ENCODE assay signal across 10 mouse cellular contexts in genomic region chr14:103088624-103089023, GRCm38 (mm10). TPM values are rescaled to one million over a fixed set of nuclear protein-coding genes. Genes with fewer than 3 reads are reported as not detected.
DNase-seq lines count a peak whose midpoint lies in the region; ATAC-seq and TF ChIP-seq lines count a peak whose summit lies in the region.
"Had no signal": no experiment of that assay in that cellular context is flagged by ENCODE, and none has a peak within 500 bp of the region (broad histone marks: within the 10 kb centered on the region; RNA-seq: fewer than 3 reads in every experiment).

No protein-coding gene starts in this region.

- peak; percentile 46 for DNase-seq in kidney, adult 11 months
- DNase-seq in c-Kit-negative CD71-positive TER-119-positive erythroid progenitor cells, embryonic 14.5 days (ENCODE audit: low read depth, low spot score): peak; percentile 79
- peak; percentile 69 for DNase-seq in liver, adult 2 months (ENCODE audit: extremely low read depth, low read depth, low spot score)
- DNase-seq in retina, embryonic 14.5 days (ENCODE audit: low spot score): peak; percentile 72
- no peak for DNase-seq in right cerebral cortex, postnatal 4 days

- no peak overlapping the region for H3K4me3 ChIP-seq in kidney, embryonic 15.5 days (replicated peaks)
- H3K4me3 ChIP-seq in E14TG2a.4 (replicated peaks; ENCODE audit: low read length): no peak overlapping the region
- no peak overlapping the region for H3K4me3 ChIP-seq in liver, adult 2 months (ENCODE audit: insufficient read depth, low read depth, low read length)
- H3K4me3 ChIP-seq: embryonic facial prominence, embryonic 15.5 days had no signal

- no peak overlapping the region for H3K4me2 ChIP-seq in kidney, embryonic 15.5 days
- H3K4me2 ChIP-seq: embryonic facial prominence, embryonic 15.5 days had no signal

- no peaks in the 10 kb centered on the region for H3K27me3 ChIP-seq in kidney, embryonic 15.5 days
- H3K27me3 ChIP-seq in E14TG2a.4 (ENCODE audit: insufficient read depth, low read length): 0 out of 2 replicates have a peak, but pooled peaks cover 3% of the 10 kb centered on the region
- no peaks in the 10 kb centered on the region for H3K27me3 ChIP-seq in liver, adult 2 months (ENCODE audit: control insufficient read depth, insufficient read depth, low read length)
- H3K27me3 ChIP-seq: embryonic facial prominence, embryonic 15.5 days had no signal

- 74% methylated on average over 6 of the region's 6 CpGs for WGBS in kidney, embryonic 15.5 days
- 59% methylated on average over 6 of the region's 6 CpGs for WGBS in liver, adult 2 months

- H3K4me1 ChIP-seq in kidney, embryonic 15.5 days: peaks cover 3% of the 10 kb centered on the region; the same call in 1 of the 2 replicates
- H3K4me1 ChIP-seq in E14TG2a.4 (replicated peaks; ENCODE audit: low read depth, low read length): peaks cover 54% of the 10 kb centered on the region
- H3K4me1 ChIP-seq in liver, adult 2 months (ENCODE audit: control insufficient read depth, insufficient read depth, low read length): no peaks in the 10 kb centered on the region; the same call in 1 of the 2 replicates
- H3K4me1 ChIP-seq: embryonic facial prominence, embryonic 15.5 days had no signal

- H3K9ac ChIP-seq in kidney, embryonic 15.5 days: no peak overlapping the region
- H3K9ac ChIP-seq in liver, adult 2 months (ENCODE audit: low read depth, low read length): no peak overlapping the region
- H3K9ac ChIP-seq: embryonic facial prominence, embryonic 15.5 days had no signal

- peaks cover 31% of the 10 kb centered on the region; the same call in 1 of the 2 replicates for H3K79me2 ChIP-seq in liver, adult 2 months (ENCODE audit: control insufficient read depth, insufficient read depth, low read length)

- H3K36me3 ChIP-seq in kidney, embryonic 15.5 days: peaks cover 77% of the 10 kb centered on the region
- H3K36me3 ChIP-seq in E14TG2a.4 (ENCODE audit: insufficient read depth, low read length): peaks cover 96% of the 10 kb centered on the region
- H3K36me3 ChIP-seq in liver, adult 2 months (ENCODE audit: control insufficient read depth, insufficient read depth, low read length): peaks cover 46% of the 10 kb centered on the region

- TF ChIP-seq CTCF in E14TG2a.4 (conservative IDR thresholded peaks at IDR 0.05; ENCODE audit: low read length): peak; percentile 77
- peak; percentile 26 for TF ChIP-seq CTCF in liver, adult 2 months (IDR thresholded peaks at IDR 0.05; ENCODE audit: low read depth, low read length)

- H3K27ac ChIP-seq in kidney, embryonic 15.5 days: no peak overlapping the region
- no peak overlapping the region for H3K27ac ChIP-seq in liver, adult 2 months (replicated peaks; ENCODE audit: insufficient read depth, low read depth, low read length)
- H3K27ac ChIP-seq: embryonic facial prominence, embryonic 15.5 days had no signal

- ATAC-seq in kidney, embryonic 15.5 days (replicated peaks; ENCODE audit: low FRiP score): no peak
- ATAC-seq in granulocyte monocyte progenitor cell, adult 5-6 weeks (replicated peaks; ENCODE audit: poor library complexity, severe bottlenecking): peak; percentile 80

- TF ChIP-seq POLR2A in liver, adult 2 months (IDR thresholded peaks at IDR 0.05; ENCODE audit: extremely low read depth, insufficient read depth, low read length): no peak

- H3K9me3 ChIP-seq in kidney, embryonic 15.5 days (replicated peaks): no peaks in the 10 kb centered on the region
- no peaks in the 10 kb centered on the region for H3K9me3 ChIP-seq in E14TG2a.4 (ENCODE audit: low read length)
- H3K9me3 ChIP-seq: embryonic facial prominence, embryonic 15.5 days had no signal

RNA-seq across cellular contexts. Expression of gene Fbxl3, which starts 10.7 kb away (rescaled TPM):
- 22.8 and 23.9 TPM in 2 replicates for polyA plus RNA-seq in kidney, embryonic 15.5 days (2015; fragmentation: Nextera tagmentation; extraction: Ambion mirVana)
- total RNA-seq in granulocyte monocyte progenitor cell, adult 5-6 weeks (2014; fragmentation: Nextera tagmentation): 30.3 and 40.0 TPM in 2 replicates
- total RNA-seq in granulocyte monocyte progenitor cell, adult 5-6 weeks (2017): 48.0 and 55.6 TPM in 2 replicates
- 51.0 and 51.1 TPM in 2 replicates for total RNA-seq in liver, adult 2 months (2014; rRNA removed)
- 25.6 and 27.9 TPM in 2 replicates for polyA plus RNA-seq in liver, adult 2 months (2012; rRNA removed)

RNA-seq across cellular contexts. Expression of gene Cln5, which starts 18.6 kb away (rescaled TPM):
- polyA plus RNA-seq in kidney, embryonic 15.5 days (2015; fragmentation: Nextera tagmentation; extraction: Ambion mirVana): 33.9 and 34.6 TPM in 2 replicates
- total RNA-seq in granulocyte monocyte progenitor cell, adult 5-6 weeks (2014; fragmentation: Nextera tagmentation): 34.0 and 37.8 TPM in 2 replicates
- total RNA-seq in granulocyte monocyte progenitor cell, adult 5-6 weeks (2017): 40.2 and 40.5 TPM in 2 replicates
- 30.3 and 41.9 TPM in 2 replicates for total RNA-seq in liver, adult 2 months (2014; rRNA removed)
- polyA plus RNA-seq in liver, adult 2 months (2012; rRNA removed): 17.2 and 20.2 TPM in 2 replicates

RNA-seq across cellular contexts. Expression of gene Acod1, which starts 41.8 kb away (rescaled TPM):
- polyA plus RNA-seq in kidney, embryonic 15.5 days (2015; fragmentation: Nextera tagmentation; extraction: Ambion mirVana): not detected in 2 replicates
- total RNA-seq in granulocyte monocyte progenitor cell, adult 5-6 weeks (2014; fragmentation: Nextera tagmentation): not detected in 2 replicates
- 0.67 TPM in 1 of 2 replicates, not detected in the other for total RNA-seq in granulocyte monocyte progenitor cell, adult 5-6 weeks (2017)
- 0.07 and 0.09 TPM in 2 replicates for total RNA-seq in liver, adult 2 months (2014; rRNA removed)
- polyA plus RNA-seq in liver, adult 2 months (2012; rRNA removed): 0.07 TPM in 1 of 2 replicates, not detected in the other
- polyA plus RNA-seq: embryonic facial prominence, embryonic 15.5 days; liver, embryonic 16.5 days had no signal
